Mouse (Mus musculus): ENCODE measurements at regions not wholly inside any gene's neighbourhood (a gene's known extent, or its start where the extent isn't known, plus 50 kb on each side); places are given as distances from the start of the nearest gene placed in this dataset.

DNA sequence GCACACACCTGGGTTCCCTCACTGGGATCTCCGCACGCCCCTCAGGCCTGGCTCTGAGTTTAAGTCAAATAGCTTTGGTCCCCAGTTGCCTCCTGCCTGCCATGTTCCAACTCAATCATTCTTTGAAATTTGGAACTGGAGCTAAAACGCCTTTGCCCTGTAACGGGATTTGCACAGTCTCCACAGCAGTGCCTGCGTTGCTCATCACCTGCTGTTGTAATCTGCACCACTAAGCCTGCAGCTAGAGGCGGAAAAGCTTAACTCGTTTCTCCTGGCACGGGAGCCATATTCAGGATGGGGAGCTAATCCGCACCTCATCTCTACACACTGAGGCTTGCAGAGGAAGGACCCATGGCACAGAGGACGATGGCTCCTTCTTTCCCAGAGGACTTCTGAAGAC, 147.2 kb upstream of the Gm4791 start:
- Histone ChIP-seq H3K9me3 (ENCODE audit: low read depth, low read length) (no peaks in the 10 kb centered on the region), H3K4me2 (no peak overlapping the region), H3K4me3 (ENCODE audit: low read depth, low read length) (no peak overlapping the region), H3K27ac (ENCODE audit: low read depth) (no peak overlapping the region), H3K36me3 (ENCODE audit: insufficient read depth) (no peaks in the 10 kb centered on the region), H3K9ac (no peak overlapping the region), H3K27me3 (ENCODE audit: insufficient read depth, low read length) (no peaks in the 10 kb centered on the region), H3K4me1 (ENCODE audit: insufficient read depth) (no peaks in the 10 kb centered on the region)
- no peak for DNase-seq
- no peak for TF ChIP-seq CTCF (IDR thresholded peaks at IDR 0.05; ENCODE audit: low read depth)
- no peak for ATAC-seq (ENCODE audit: insufficient read depth)
- WGBS: 77% methylated on average over 10 of the region's 10 CpGs

DNA sequence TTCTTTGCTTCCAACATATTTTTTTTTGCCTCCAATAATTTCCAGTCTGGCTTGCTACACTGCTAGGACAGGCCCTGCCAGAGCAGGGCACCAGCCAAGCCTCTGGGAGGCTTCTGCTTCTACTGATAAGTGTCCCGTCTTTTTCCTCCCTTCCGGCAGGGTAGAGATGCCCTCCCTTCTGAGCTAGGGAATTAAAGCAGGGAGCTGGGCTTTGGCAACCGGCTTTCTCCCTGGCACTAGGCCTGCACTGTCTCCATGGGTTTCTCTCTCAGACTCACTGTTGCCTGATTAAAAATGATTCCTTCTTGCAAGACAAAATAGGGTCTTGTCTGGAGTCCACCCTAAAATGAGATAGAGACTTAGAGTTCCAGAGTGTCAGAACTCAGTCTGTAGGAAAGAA, 153.3 kb upstream of the Gm4791 start:
- WGBS: 79% methylated on average over 3 of the region's 3 CpGs
- TF ChIP-seq CTCF (IDR thresholded peaks at IDR 0.05; ENCODE audit: low read depth): no peak
- no peaks in the 10 kb centered on the region for H3K27me3 ChIP-seq (ENCODE audit: insufficient read depth, low read length)
- no peak overlapping the region for H3K4me3 ChIP-seq (ENCODE audit: low read depth, low read length)
- H3K4me1 ChIP-seq (ENCODE audit: insufficient read depth): no peaks in the 10 kb centered on the region
- H3K9ac ChIP-seq: no peak overlapping the region
- no peak overlapping the region for H3K27ac ChIP-seq (ENCODE audit: low read depth)
- DNase-seq: no peak
- no peaks in the 10 kb centered on the region for H3K9me3 ChIP-seq (ENCODE audit: low read depth, low read length)
- no peaks in the 10 kb centered on the region for H3K36me3 ChIP-seq (ENCODE audit: insufficient read depth)
- no peak for ATAC-seq (ENCODE audit: insufficient read depth)
- H3K4me2 ChIP-seq: no peak overlapping the region

DNA sequence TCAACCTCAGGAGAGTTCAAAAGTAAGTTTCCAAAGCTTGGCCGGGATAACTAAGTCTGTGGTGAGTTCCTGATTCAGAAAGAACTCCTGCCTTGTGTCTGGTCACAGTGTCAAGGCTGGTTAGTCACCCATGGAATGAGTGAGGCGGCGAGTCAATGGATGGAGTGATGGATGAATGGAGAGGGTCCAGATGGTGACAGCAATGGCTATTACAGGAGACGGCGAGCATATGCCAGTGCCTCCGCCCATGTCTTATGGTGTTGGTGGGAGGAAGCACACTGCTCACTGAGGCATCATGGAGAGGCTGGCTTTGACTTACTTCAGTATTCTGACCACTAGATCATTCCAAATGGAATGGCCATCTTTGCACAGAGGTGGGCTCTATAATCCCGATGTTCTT, 154.8 kb upstream of the Gm4791 start:
- no peak for TF ChIP-seq CTCF (IDR thresholded peaks at IDR 0.05; ENCODE audit: low read depth)
- H3K27ac ChIP-seq (ENCODE audit: low read depth): no peak overlapping the region
- ATAC-seq (ENCODE audit: insufficient read depth): no peak
- 83% methylated on average over 7 of the region's 7 CpGs for WGBS
- H3K4me3 ChIP-seq (ENCODE audit: low read depth, low read length): no peak overlapping the region
- H3K27me3 ChIP-seq (ENCODE audit: insufficient read depth, low read length): no peaks in the 10 kb centered on the region
- H3K9me3 ChIP-seq (ENCODE audit: low read depth, low read length): no peaks in the 10 kb centered on the region
- H3K36me3 ChIP-seq (ENCODE audit: insufficient read depth): no peaks in the 10 kb centered on the region
- H3K4me2 ChIP-seq: no peak overlapping the region
- H3K4me1 ChIP-seq (ENCODE audit: insufficient read depth): no peaks in the 10 kb centered on the region
- H3K9ac ChIP-seq: no peak overlapping the region
- no peak for DNase-seq

DNA sequence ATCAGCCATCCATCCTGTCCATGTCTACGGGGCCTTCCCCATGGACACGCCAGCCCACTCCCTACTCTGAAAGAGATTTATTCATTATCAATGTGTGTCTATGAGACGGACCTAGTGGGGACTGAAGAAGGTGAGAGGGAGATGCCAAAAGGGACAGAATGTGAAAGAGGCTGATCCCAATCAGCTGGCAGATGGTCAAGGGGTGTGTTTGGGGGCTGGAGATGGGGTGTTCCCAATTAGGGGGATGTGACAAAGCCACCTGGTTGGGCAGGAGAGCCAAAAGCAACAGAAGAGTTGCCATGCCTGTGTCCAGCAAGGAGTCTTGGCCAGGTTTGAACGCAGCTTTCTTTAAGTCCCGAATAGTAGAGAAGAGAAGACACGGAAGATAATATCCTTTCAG, 157.0 kb upstream of the Gm4791 start:
- no peaks in the 10 kb centered on the region for H3K27me3 ChIP-seq (ENCODE audit: insufficient read depth, low read length)
- no peak for ATAC-seq (ENCODE audit: insufficient read depth)
- 79% methylated on average over 6 of the region's 6 CpGs for WGBS
- H3K27ac ChIP-seq (ENCODE audit: low read depth): no peak overlapping the region
- no peak overlapping the region for H3K9ac ChIP-seq
- no peaks in the 10 kb centered on the region for H3K9me3 ChIP-seq (ENCODE audit: low read depth, low read length)
- no peaks in the 10 kb centered on the region for H3K36me3 ChIP-seq (ENCODE audit: insufficient read depth)
- no peak overlapping the region for H3K4me2 ChIP-seq
- H3K4me1 ChIP-seq (ENCODE audit: insufficient read depth): no peaks in the 10 kb centered on the region
- H3K4me3 ChIP-seq (ENCODE audit: low read depth, low read length): no peak overlapping the region
- no peak for TF ChIP-seq CTCF (IDR thresholded peaks at IDR 0.05; ENCODE audit: low read depth)
- no peak for DNase-seq

DNA sequence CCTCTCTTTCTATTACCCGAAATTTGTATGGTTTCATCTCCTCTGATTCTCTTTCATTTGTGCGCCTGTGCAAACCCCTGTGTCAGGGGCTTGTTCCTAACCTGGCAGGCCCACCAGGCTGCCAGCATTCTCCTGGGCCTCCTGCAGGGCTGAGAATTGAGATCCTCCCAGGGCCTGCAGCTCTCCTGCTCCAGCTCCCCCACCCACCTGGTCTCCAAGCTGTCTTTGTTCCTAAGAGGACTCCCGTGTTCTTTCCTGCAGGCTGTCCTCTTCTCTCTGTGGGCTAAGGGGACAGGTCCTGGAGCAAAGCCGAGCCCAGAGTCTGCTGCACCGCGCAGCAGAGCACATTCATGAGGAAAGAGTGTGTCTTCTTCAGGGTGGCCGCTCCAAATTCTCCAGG, 163.3 kb upstream of the Gm4791 start:
- no peak for TF ChIP-seq CTCF (IDR thresholded peaks at IDR 0.05; ENCODE audit: low read depth)
- Histone ChIP-seq H3K27ac (ENCODE audit: low read depth) (no peak overlapping the region), H3K27me3 (ENCODE audit: insufficient read depth, low read length) (no peaks in the 10 kb centered on the region), H3K4me3 (ENCODE audit: low read depth, low read length) (no peak overlapping the region), H3K36me3 (ENCODE audit: insufficient read depth) (no peaks in the 10 kb centered on the region), H3K9me3 (ENCODE audit: low read depth, low read length) (no peaks in the 10 kb centered on the region), H3K9ac (no peak overlapping the region), H3K4me1 (ENCODE audit: insufficient read depth) (no peaks in the 10 kb centered on the region), H3K4me2 (no peak overlapping the region)
- no peak for ATAC-seq (ENCODE audit: insufficient read depth)
- WGBS: 45% methylated on average over 7 of the region's 7 CpGs
- no peak for DNase-seq

DNA sequence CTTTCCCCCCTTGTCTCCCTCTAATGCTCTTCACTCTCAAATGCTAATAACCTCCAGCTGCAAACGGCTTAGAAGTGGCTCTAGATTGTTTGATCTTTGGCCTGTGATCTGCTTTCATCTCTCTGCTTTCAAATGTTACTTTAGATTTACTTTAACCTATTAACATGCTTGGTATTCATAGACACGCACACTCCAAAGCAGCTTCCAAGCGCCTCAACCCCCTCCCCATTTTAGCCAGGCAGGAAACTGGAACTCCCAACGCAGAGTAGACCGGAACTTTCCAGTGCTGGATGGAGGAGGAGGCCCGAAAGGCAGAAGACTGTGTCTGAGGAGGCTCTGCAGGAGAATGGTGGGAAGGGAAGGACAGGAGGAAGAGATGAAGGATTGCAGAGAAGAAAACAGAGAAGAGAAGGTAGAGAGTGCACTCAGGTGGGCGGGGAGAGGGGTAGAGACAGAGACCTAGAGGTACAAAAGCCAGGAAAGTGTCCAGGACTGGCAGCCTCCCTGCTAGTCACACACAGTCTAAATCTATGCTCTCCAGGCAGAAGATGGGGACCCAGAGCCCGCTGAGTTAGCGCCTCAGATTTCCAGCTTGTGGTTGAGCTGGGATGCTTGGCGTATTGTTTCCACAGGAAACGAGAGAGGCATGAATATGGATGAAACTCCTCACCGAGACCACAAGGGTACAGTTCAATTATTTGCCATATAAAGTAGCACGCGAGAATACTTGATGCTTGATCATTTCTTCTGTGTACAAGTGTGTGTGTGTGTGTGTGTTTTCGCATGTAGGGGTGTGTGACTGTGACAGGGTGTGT, 167.6 kb upstream of the Gm4791 start:
- Histone ChIP-seq H3K4me2 (no peak overlapping the region), H3K27me3 (ENCODE audit: insufficient read depth, low read length) (no peaks in the 10 kb centered on the region), H3K4me1 (ENCODE audit: insufficient read depth) (no peaks in the 10 kb centered on the region), H3K27ac (ENCODE audit: low read depth) (peak overlapping the region; percentile 69), H3K36me3 (ENCODE audit: insufficient read depth) (no peaks in the 10 kb centered on the region), H3K9me3 (ENCODE audit: low read depth, low read length) (no peaks in the 10 kb centered on the region), H3K4me3 (ENCODE audit: low read depth, low read length) (no peak overlapping the region), H3K9ac (no peak overlapping the region)
- 0 out of 2 replicates have a peak, but pooled peaks have one; percentile 44 for ATAC-seq (ENCODE audit: insufficient read depth)
- DNase-seq: peak; percentile 39
- no peak for TF ChIP-seq CTCF (IDR thresholded peaks at IDR 0.05; ENCODE audit: low read depth)
- 41% methylated on average over 15 of the region's 15 CpGs for WGBS

DNA sequence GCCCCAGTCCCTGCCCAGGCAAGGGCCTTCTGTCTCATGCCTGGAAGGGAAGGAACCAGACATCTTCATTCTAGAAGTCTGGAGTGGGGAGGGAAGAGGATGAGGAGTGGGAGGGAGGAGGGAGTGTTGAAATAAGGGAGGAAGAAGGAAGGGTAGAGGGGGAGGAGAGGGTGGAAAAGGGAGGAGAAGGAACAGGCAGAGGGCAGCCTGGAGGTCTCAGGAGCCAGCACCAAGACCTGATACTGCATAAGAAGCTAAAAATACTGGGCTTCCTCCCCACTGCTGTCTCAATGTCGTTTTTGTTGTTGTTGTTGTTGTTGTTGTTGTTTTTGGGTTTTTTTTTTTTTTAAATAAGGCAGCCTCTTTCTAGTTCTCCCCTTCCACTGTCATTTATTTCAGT, 168.2 kb upstream of the Gm4791 start:
- Histone ChIP-seq H3K4me1 (ENCODE audit: insufficient read depth) (no peaks in the 10 kb centered on the region), H3K4me3 (ENCODE audit: low read depth, low read length) (no peak overlapping the region), H3K36me3 (ENCODE audit: insufficient read depth) (no peaks in the 10 kb centered on the region), H3K27me3 (ENCODE audit: insufficient read depth, low read length) (no peaks in the 10 kb centered on the region), H3K27ac (ENCODE audit: low read depth) (no peak overlapping the region), H3K9me3 (ENCODE audit: low read depth, low read length) (no peaks in the 10 kb centered on the region), H3K4me2 (no peak overlapping the region), H3K9ac (no peak overlapping the region)
- no peak for TF ChIP-seq CTCF (IDR thresholded peaks at IDR 0.05; ENCODE audit: low read depth)
- ATAC-seq (ENCODE audit: insufficient read depth) (no peak), DNase-seq (no peak)
- 0% methylated on average over 1 of the region's 1 CpGs for WGBS

Data from lung, embryonic 14.5 days (tissue).